Mouse (Mus musculus) gastrocnemius, postnatal 14 days (tissue): ENCODE data around the gene Sh2d3c. TPM values are rescaled to one million over a fixed set of nuclear protein-coding genes. Genes with fewer than 3 reads are reported as not detected.

Experiments used
- DNase-seq: peaks from one replicate; pipeline ENCODE4 v3.0.0; 2021; ENCODE audit warnings: mixed read lengths
- intact Hi-C: fragments of 180-260 bp; cut with DNase I; formaldehyde crosslinking; loops from one replicate; pipeline ENCODE4 v1.15.1; 2025; ENCODE audit warnings: low total_unique reads
- total RNA-seq, 2 experiments: library from RNA; stranded (reverse); gene quantifications; 2 replicates each; pipeline ENCODE4 v1.2.3; 2021

Sh2d3c gene
- total RNA-seq, 2 experiments from 2014 or later, result 10.2 to 16.1 TPM

DNA sequence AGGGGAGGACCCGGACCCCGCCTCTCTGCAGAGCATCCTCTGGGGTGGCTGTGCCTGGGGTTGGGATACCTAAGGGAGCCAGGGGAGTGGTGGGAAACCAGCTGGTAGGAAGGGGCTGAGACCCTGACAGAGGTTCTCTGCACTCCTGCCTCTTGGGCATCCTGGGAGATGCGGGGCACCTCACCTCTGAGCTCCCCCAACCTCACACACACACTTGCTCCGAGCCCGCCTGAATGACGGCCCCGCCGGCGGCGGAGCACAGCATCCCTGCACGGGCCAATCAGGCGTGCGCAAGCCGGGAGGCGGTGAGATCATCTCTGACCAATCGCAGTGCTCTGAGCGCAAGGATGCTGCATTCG, 21.3 kb downstream of the Sh2d3c start:
- intact Hi-C loops, result no loop called here
- DNase-seq, result no peak

- no peak for DNase-seq
- intact Hi-C loops, result no loop called here
Measured at GRCm38 (mm10) chr2:32744272-32744982, 23.6 kb downstream of the Sh2d3c start.

- no peak for DNase-seq
- intact Hi-C loops, result no loop called here
Measured at GRCm38 (mm10) chr2:32749082-32749481, 28.2 kb downstream of the Sh2d3c start.

- DNase-seq, result no peak
Measured at GRCm38 (mm10) chr2:32750199-32750598, 29.3 kb downstream of the Sh2d3c start.

DNA sequence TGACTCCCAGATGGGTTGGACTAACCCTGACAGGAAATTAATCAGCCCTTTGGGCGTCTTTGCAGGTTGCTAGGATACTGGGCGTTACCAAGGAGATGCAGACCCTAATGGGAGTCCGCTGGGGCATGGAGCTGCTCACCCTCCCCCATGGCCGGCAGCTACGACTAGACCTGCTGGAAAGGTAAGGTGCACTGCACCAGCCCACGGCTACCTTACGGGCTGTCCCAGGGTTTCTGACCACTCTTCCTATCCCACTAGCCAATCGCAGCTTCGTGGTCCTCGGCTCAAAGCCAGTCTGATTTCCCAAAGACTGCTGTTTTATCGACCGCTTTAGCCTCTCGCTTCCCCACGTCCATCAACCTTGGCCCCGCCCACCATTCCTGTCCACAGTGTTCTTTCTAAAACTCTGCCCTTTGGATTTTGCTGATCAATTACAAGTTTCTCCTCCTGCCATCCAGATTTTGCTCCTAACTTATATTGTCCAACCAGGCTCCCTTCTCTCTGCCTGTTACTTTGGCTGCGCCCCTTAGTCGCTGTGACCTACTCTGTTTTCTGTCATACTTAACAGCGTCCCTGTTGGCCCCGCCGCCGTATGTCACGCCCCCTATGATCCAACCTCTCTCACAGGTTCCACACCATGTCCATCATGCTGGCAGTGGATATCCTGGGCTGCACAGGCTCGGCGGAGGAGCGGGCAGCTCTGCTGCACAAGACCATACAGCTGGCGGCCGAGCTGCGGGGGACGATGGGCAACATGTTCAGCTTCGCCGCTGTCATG, 30.2 kb downstream of the Sh2d3c start:
- intact Hi-C loops, result no loop called here
- no peak for DNase-seq

More at GRCm38 (mm10) chr2:32750199-32750598, 29.3 kb downstream of the Sh2d3c start:
- intact Hi-C loops, result no loop called here

- intact Hi-C loops, result no loop called here
- DNase-seq, result no peak
Measured at GRCm38 (mm10) chr2:32751665-32752033, 30.8 kb downstream of the Sh2d3c start.

DNA sequence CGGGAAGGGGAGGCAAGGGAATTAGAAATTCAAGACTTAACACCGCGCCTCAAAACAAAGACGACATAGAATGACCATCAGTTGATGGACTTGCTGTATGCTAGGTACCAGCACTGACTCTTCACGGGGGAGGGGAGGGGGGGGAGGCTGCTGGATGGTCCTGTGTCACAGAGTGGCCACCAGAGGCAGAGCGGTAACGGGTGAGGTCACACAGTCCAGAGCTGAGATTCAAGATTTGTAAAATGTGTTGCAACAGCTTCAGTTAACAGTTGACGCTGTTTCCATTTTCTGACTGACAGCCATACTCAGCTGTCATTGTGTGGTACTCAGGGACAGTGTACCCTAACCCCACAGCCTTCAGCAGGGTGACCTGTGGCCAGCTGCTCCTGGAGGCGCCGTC, 31.3 kb downstream of the Sh2d3c start:
- intact Hi-C loops, result no loop called here
- DNase-seq, result no peak

DNA sequence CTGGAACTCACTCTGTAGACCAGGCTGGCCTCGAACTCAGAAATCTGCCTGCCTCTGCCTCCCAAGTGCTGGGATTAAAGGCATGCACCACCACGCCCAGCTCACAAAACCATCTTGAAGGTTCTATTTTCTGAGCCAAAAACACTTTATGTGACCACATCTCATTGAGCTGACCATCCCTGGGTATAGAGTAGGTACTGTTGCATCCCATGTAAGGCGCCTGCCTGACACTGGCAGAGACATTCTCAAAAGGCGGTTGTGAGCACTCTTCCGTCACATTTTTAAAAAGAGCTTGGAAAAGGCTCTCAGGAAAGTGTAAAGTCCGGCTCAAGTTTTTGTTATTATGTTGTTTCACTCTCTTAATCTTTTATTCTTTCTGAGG, 35.8 kb downstream of the Sh2d3c start:
- intact Hi-C loops, result no loop called here
- DNase-seq, result no peak

DNA sequence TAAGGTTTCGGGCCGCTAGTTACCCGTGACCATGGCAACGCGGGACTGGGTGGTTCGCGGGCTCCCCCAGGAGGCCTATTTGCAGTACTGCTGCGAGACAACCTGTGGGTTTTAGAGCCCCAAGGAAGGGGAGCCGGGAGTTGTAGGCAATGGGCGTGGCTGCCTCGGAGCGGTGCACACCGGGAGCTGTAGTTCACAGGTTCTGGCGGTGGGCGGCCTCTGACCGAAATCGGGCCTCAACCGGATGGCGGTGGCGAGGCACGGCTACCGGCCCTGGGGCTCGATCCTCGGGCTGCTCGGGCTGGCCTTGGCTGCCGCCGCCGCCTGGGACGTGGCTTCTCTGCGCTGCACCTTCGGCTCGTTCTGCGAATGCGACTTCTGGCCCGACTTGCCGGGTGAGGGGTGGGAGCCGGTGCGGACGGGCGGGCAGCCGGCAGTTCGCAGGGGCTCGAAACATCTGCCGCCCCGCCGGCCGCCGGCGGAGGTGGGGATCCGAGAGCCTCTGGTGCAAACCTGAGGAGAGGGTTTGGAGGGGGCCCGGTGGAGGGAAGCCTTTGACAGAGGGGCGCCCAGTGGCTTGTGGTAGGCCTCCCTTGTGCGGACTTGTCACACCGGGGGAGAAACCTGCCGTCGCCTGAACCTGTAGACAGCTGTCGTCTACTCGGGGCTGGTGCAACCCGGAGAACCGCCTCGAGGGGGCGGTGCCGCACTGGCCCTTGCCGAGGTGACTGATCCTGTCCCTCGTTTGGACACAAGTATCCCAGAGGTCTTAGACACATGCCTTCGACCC, 36.4 kb downstream of the Sh2d3c start, which contains the start of gene Tor2a:
Tor2a (plus strand) TSS at position 179 of the 790 bp plus-strand sequence.
- DNase-seq, result peak; percentile 98
- intact Hi-C loops, result no loop called here

- intact Hi-C loops, result no loop called here
- no peak for DNase-seq
Measured at GRCm38 (mm10) chr2:32758503-32758902, 37.6 kb downstream of the Sh2d3c start.

- intact Hi-C loops, result no loop called here
- DNase-seq, result no peak
Measured at GRCm38 (mm10) chr2:32759001-32759400, 38.1 kb downstream of the Sh2d3c start.

DNA sequence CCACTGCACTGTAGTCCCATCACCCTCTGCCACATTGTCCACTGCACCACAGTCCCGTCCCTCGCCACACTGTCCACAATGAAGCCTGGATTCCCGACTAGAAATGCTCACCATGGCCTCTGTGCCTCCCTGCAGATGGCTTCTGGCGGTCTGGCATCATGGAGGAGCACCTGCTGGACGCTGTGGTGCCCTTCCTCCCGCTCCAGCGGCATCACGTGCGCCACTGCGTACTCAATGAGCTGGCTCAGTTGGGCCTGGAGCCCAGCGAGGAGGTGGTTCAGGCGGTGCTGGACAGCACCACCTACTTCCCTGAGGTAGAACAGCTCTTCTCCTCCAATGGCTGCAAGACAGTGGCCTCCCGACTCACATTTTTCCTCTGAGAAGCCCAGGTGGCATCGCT, 40.5 kb downstream of the Sh2d3c start:
- intact Hi-C loops, result no loop called here
- DNase-seq, result no peak

- intact Hi-C loops, result no loop called here
- no peak for DNase-seq
Measured at GRCm38 (mm10) chr2:32761859-32762258, 41.0 kb downstream of the Sh2d3c start.

DNA sequence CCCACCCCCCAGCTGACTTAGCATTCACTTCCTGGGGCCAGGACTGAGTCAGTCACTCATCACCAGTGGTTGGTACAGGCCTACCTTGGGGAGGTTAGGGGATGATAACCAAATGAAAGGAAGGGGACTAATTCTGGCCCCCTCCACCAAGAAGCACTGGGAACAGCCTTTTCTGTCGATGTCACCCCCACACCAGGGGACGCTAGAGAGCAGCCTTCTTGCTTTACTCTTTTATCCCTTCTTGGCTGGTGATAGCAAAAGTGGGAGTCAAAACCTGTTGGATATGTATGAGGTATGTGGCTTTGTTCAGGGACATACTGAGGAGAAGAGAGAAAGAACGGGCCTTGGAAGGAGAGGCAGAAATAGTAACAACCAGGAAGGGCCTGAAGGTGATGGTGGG, 42.5 kb downstream of the Sh2d3c start:
- DNase-seq, result no peak
- intact Hi-C loops, result no loop called here

GRCm38 (mm10) chr2:32767241-32767640, 46.4 kb downstream of the Sh2d3c start:
- DNase-seq, result no peak
- intact Hi-C loops, result no loop called here

GRCm38 (mm10) chr2:32768661-32769285, 47.9 kb downstream of the Sh2d3c start:
- intact Hi-C loops, result no loop called here
- DNase-seq, result no peak

- no peak for DNase-seq
- intact Hi-C loops, result no loop called here
Measured at GRCm38 (mm10) chr2:32769327-32770085, 48.7 kb downstream of the Sh2d3c start.

GRCm38 (mm10) chr2:32771886-32772285, 51.0 kb downstream of the Sh2d3c start:
- DNase-seq, result no peak
- intact Hi-C loops, result no loop called here

- no peak for DNase-seq
- intact Hi-C loops, result no loop called here
Measured at GRCm38 (mm10) chr2:32772626-32773279, 51.9 kb downstream of the Sh2d3c start.
